Mouse (Mus musculus): ENCODE results near the gene Sgce. TPM values are rescaled to one million over a fixed set of nuclear protein-coding genes. Genes with fewer than 3 reads are reported as not detected.
"Not testable (repeated sequence)": the region's sequence is repeated elsewhere in the genome, so short reads cannot be mapped to it uniquely, and the experiment has no call there.

Sgce gene
- total RNA-seq, 2 experiments from 2014 or later: 79.5 to 84.7 TPM

- not testable (repeated sequence) for DNase-seq (ENCODE audit: low spot score in 2 of 2)
Measured at GRCm38 (mm10) chr6:4653741-4654140, 93.3 kb downstream of the Sgce start.

GRCm38 (mm10) chr6:4652596-4653134 is 94.3 kb downstream of the Sgce start:
- DNase-seq (ENCODE audit: low spot score in 2 of 2): no peak

GRCm38 (mm10) chr6:4647351-4647750 is 99.7 kb downstream of the Sgce start:
- no peak for DNase-seq (ENCODE audit: low spot score in 2 of 2)

GRCm38 (mm10) chr6:4642068-4642467 is 104.9 kb downstream of the Sgce start:
- no peak for DNase-seq (ENCODE audit: low spot score in 2 of 2)

GRCm38 (mm10) chr6:4634804-4635203 is 112.2 kb downstream of the Sgce start:
- DNase-seq (ENCODE audit: low spot score in 2 of 2): no peak

GRCm38 (mm10) chr6:4633189-4633588 is 113.8 kb downstream of the Sgce start:
- DNase-seq (ENCODE audit: low spot score in 2 of 2): no peak

- DNase-seq (ENCODE audit: low spot score in 2 of 2): no peak
Measured at GRCm38 (mm10) chr6:4631464-4631863, 115.5 kb downstream of the Sgce start.

Other genes starting within 250 kb of the Sgce start
- gene Col1a2, start 242.4 kb downstream of the Sgce start, total RNA-seq (2021): 100 to 1,000 TPM; 705 to 818 TPM
- 10 to 100 TPM; 36.8 to 43.8 TPM for gene Casd1, start 146.4 kb downstream of the Sgce start, total RNA-seq (2021)
- 100 to 1,000 TPM; 493 to 517 TPM for gene Peg10, start 99 bp upstream of the Sgce start, total RNA-seq (2021)
- gene Ppp1r9a, start 155.7 kb upstream of the Sgce start, total RNA-seq (2021): 10 to 100 TPM; 67.0 to 67.4 TPM

Data from adrenal gland, postnatal 4 days (tissue).